Mouse (Mus musculus) frontal cortex, postnatal 25 days (tissue): Measurements from ENCODE around the gene Siglec1.
"Not testable (repeated sequence)": the region's sequence is repeated elsewhere in the genome, so short reads cannot be mapped to it uniquely, and the experiment has no call there.

ENCODE experiments used
- DNase-seq, 2 experiments: peaks; one replicate each; pipeline ENCODE4 v3.0.0; 2022; ENCODE audit warnings: low spot score in 2 of 2

Siglec1 gene

GRCm38 (mm10) chr2:131052862-131053418 is 33.6 kb downstream of the Siglec1 start:
- no peak for DNase-seq

GRCm38 (mm10) chr2:131052043-131052442 is 34.5 kb downstream of the Siglec1 start:
- DNase-seq: no peak

- no peak for DNase-seq
Observed at GRCm38 (mm10) chr2:131046025-131046424, 40.5 kb downstream of the Siglec1 start.

- no peak for DNase-seq
Observed at GRCm38 (mm10) chr2:131044989-131045720, 41.4 kb downstream of the Siglec1 start.

GRCm38 (mm10) chr2:131044354-131044852 is 42.2 kb downstream of the Siglec1 start:
- DNase-seq: no peak

- DNase-seq: no peak
Observed at GRCm38 (mm10) chr2:131042988-131043387, 43.6 kb downstream of the Siglec1 start, which contains the start of gene Gfra4. Gfra4 (minus strand) TSS chr2:131043088.

GRCm38 (mm10) chr2:131040854-131041825 is 45.4 kb downstream of the Siglec1 start:
- DNase-seq: peak; percentile 60

GRCm38 (mm10) chr2:131038675-131039074 is 47.9 kb downstream of the Siglec1 start:
- no peak for DNase-seq

GRCm38 (mm10) chr2:131038197-131038596 is 48.4 kb downstream of the Siglec1 start:
- no peak for DNase-seq

- no peak for DNase-seq
Observed at GRCm38 (mm10) chr2:131037226-131037990, 49.2 kb downstream of the Siglec1 start.

- no peak for DNase-seq
Observed at GRCm38 (mm10) chr2:131036757-131037156, 49.8 kb downstream of the Siglec1 start.

- DNase-seq: no peak
Observed at GRCm38 (mm10) chr2:131036343-131036742, 50.2 kb downstream of the Siglec1 start.

GRCm38 (mm10) chr2:131031406-131031805 is 55.2 kb downstream of the Siglec1 start:
- not testable (repeated sequence) for DNase-seq

GRCm38 (mm10) chr2:131030998-131031397 is 55.6 kb downstream of the Siglec1 start:
- no peak for DNase-seq

- DNase-seq: no peak
Observed at GRCm38 (mm10) chr2:131030561-131030960, 56.0 kb downstream of the Siglec1 start.

- DNase-seq: no peak
Observed at GRCm38 (mm10) chr2:131029065-131029935, 57.3 kb downstream of the Siglec1 start.

GRCm38 (mm10) chr2:131026941-131027340 is 59.6 kb downstream of the Siglec1 start:
- no peak for DNase-seq

GRCm38 (mm10) chr2:131025230-131025629 is 61.3 kb downstream of the Siglec1 start:
- DNase-seq: no peak
